Mouse (Mus musculus) liver, postnatal 0 days (tissue): ENCODE data around the gene Aldh3b1. TPM values are rescaled to one million over a fixed set of nuclear protein-coding genes. Genes with fewer than 3 reads are reported as not detected.

Source experiments
- ATAC-seq: fragments of 200-750 bp; cut with Nextera tagmentation; 2 replicates; pipeline ENCODE4 v1.8.0; 2017; ENCODE audit warnings: mild to moderate bottlenecking, moderate library complexity
- DNase-seq: peaks from one replicate; pipeline ENCODE4 v3.0.0-alpha.2; 2016
- H3K27ac ChIP-seq: fragments of 300-500 bp; sonication (generic); 2 replicates; pipeline ENCODE4 v1.5.1; 2014; ENCODE audit warnings: antibody characterized with exemption, moderate library complexity, mild to moderate bottlenecking, low read depth
- H3K27me3 ChIP-seq: fragments of 300-500 bp; sonication (generic); 2 replicates; pipeline ENCODE4 v1.6.1; 2014; ENCODE audit warnings: low read length, control low read depth, mixed read lengths; ENCODE audit not compliant: insufficient read depth
- H3K36me3 ChIP-seq: fragments of 300-500 bp; sonication (generic); replicated peaks from 2 replicates; pipeline ENCODE4 v1.6.1; 2014; ENCODE audit warnings: mild to moderate bottlenecking, control low read depth, low read length, moderate library complexity, mixed read lengths; ENCODE audit not compliant: insufficient read depth
- H3K4me1 ChIP-seq: fragments of 300-500 bp; sonication (generic); 2 replicates; pipeline ENCODE4 v1.6.1; 2014; ENCODE audit warnings: antibody characterized with exemption, mild to moderate bottlenecking, control low read depth; ENCODE audit not compliant: insufficient read depth
- H3K4me2 ChIP-seq: fragments of 300-500 bp; sonication (generic); 2 replicates; pipeline ENCODE4 v1.6.1; 2014; ENCODE audit warnings: low read depth, mild to moderate bottlenecking, low read length, moderate library complexity, mixed read lengths
- H3K4me3 ChIP-seq: fragments of 300-500 bp; sonication (generic); 2 replicates; pipeline ENCODE4 v1.5.1; 2014; ENCODE audit warnings: low read depth, low read length
- H3K9ac ChIP-seq: fragments of 300-500 bp; sonication (generic); replicated peaks from 2 replicates; pipeline ENCODE4 v1.6.1; 2014; ENCODE audit warnings: mild to moderate bottlenecking, moderate library complexity
- H3K9me3 ChIP-seq: fragments of 300-500 bp; sonication (generic); 2 replicates; pipeline ENCODE4 v1.6.1; 2016; ENCODE audit warnings: mild to moderate bottlenecking, control low read depth, low read length, mixed read lengths
- CTCF ChIP-seq: sonication (generic); IDR thresholded peaks from 2 replicates; pipeline ENCODE4 v1.5.1; 2016; ENCODE audit warnings: antibody characterized with exemption, low read depth
- EP300 ChIP-seq: IDR thresholded peaks from 2 replicates; pipeline ENCODE4 v1.6.1; 2016; ENCODE audit warnings: antibody characterized with exemption, low read depth, mild to moderate bottlenecking
- WGBS: fragments of 180-500 bp; shearing (Covaris S2); extraction: QIAGEN DNeasy Blood & Tissue Kit; methylation state at CpG from one replicate; pipeline ENCODE4 v1.1.7; 2014; ENCODE audit not compliant: insufficient replicate concordance; 5-methylcytosine and 5-hydroxymethylcytosine counted together
- polyA plus RNA-seq: library from polyadenylated mRNA; unstranded; fragments of >200 nt; fragmentation: Nextera tagmentation; extraction: Ambion mirVana; gene quantifications from 2 replicates; pipeline ENCODE4 v1.2.1, GENCODE M21; 2015

Gene Aldh3b1
- polyA plus RNA-seq, 1 experiment from 2014 or later: 9.5 TPM

GRCm38 (mm10) chr19:3935032-3935895, 5.7 kb upstream of the Aldh3b1 start, which contains the start of gene Unc93b1:
Unc93b1 (plus strand) TSS chr19:3935186.
- peak within 1 kb of the TSS; percentile 62 for H3K9ac ChIP-seq
- peak; percentile 79 for DNase-seq
- H3K4me1 ChIP-seq: peaks cover 22% of the 10 kb centered on the region
- 3% methylated on average over 37 of the region's 42 CpGs for WGBS
- peak within 1 kb of the TSS; percentile 81 for H3K27ac ChIP-seq
- H3K4me2 ChIP-seq: peak within 1 kb of the TSS; percentile 75
- H3K4me3 ChIP-seq: peak within 1 kb of the TSS; percentile 58
- no peaks in the 10 kb centered on the region for H3K9me3 ChIP-seq
- H3K36me3 ChIP-seq: no peaks in the 10 kb centered on the region
- peak; percentile 87 for ATAC-seq
- TF ChIP-seq EP300 (no peak), CTCF (no peak)
- no peaks in the 10 kb centered on the region for H3K27me3 ChIP-seq

- Histone ChIP-seq H3K9me3 (no peaks in the 10 kb centered on the region), H3K9ac (no peak overlapping the region), H3K4me3 (no peak overlapping the region), H3K27me3 (no peaks in the 10 kb centered on the region), H3K4me1 (peaks cover 33% of the 10 kb centered on the region), H3K36me3 (no peaks in the 10 kb centered on the region), H3K27ac (peak overlapping the region; percentile 67), H3K4me2 (no peak overlapping the region)
- DNase-seq: no peak
- 60% methylated on average over 9 of the region's 9 CpGs for WGBS
- ATAC-seq: peak; percentile 12; the same call in 1 of the 2 replicates
- TF ChIP-seq EP300 (no peak), CTCF (no peak)
Observed at GRCm38 (mm10) chr19:3931716-3932115, 2.1 kb upstream of the Aldh3b1 start.

GRCm38 (mm10) chr19:3930262-3931057, 852 bp upstream of the Aldh3b1 start:
- TF ChIP-seq CTCF: no peak
- no peak for TF ChIP-seq EP300
- ATAC-seq: no peak
- 77% methylated on average over 21 of the region's 21 CpGs for WGBS
- DNase-seq: no peak
- H3K4me3 ChIP-seq: no peak overlapping the region
- H3K36me3 ChIP-seq: no peaks in the 10 kb centered on the region
- H3K27me3 ChIP-seq: no peaks in the 10 kb centered on the region
- H3K4me1 ChIP-seq: peaks cover 28% of the 10 kb centered on the region
- H3K9me3 ChIP-seq: no peaks in the 10 kb centered on the region
- H3K9ac ChIP-seq: peak overlapping the region; percentile 47; the same call in 1 of the 2 replicates
- no peak overlapping the region for H3K4me2 ChIP-seq
- peak overlapping the region; percentile 67 for H3K27ac ChIP-seq

- ATAC-seq (no peak), DNase-seq (no peak)
- Histone ChIP-seq H3K27ac (peak overlapping the region; percentile 67), H3K27me3 (no peaks in the 10 kb centered on the region), H3K4me3 (peak overlapping the region; percentile 30), H3K4me2 (peak overlapping the region; percentile 51), H3K36me3 (no peaks in the 10 kb centered on the region), H3K9ac (peak overlapping the region; percentile 47), H3K9me3 (no peaks in the 10 kb centered on the region), H3K4me1 (peaks cover 42% of the 10 kb centered on the region)
- TF ChIP-seq CTCF: no peak
- TF ChIP-seq EP300: no peak
- 58% methylated on average over 4 of the region's 4 CpGs for WGBS
Observed at GRCm38 (mm10) chr19:3928779-3929178, 829 bp downstream of the Aldh3b1 start.

- Histone ChIP-seq H3K4me2 (peak overlapping the region; percentile 33), H3K36me3 (no peaks in the 10 kb centered on the region), H3K27ac (no peak overlapping the region), H3K4me3 (no peak overlapping the region), H3K4me1 (peaks cover 48% of the 10 kb centered on the region), H3K9ac (no peak overlapping the region), H3K27me3 (no peaks in the 10 kb centered on the region), H3K9me3 (no peaks in the 10 kb centered on the region)
- TF ChIP-seq CTCF: no peak
- no peak for TF ChIP-seq EP300
- no peak for ATAC-seq
- no peak for DNase-seq
- 68% methylated on average over 4 of the region's 4 CpGs for WGBS
Observed at GRCm38 (mm10) chr19:3927989-3928388, 1.6 kb downstream of the Aldh3b1 start.

GRCm38 (mm10) chr19:3926685-3927084, 2.9 kb downstream of the Aldh3b1 start:
- H3K4me1 ChIP-seq: peaks cover 51% of the 10 kb centered on the region
- no peak overlapping the region for H3K27ac ChIP-seq
- H3K4me2 ChIP-seq: no peak overlapping the region
- WGBS: 76% methylated on average over 6 of the region's 6 CpGs
- H3K9me3 ChIP-seq: no peaks in the 10 kb centered on the region
- H3K4me3 ChIP-seq: no peak overlapping the region
- H3K36me3 ChIP-seq: no peaks in the 10 kb centered on the region
- H3K27me3 ChIP-seq: no peaks in the 10 kb centered on the region
- TF ChIP-seq CTCF: no peak
- TF ChIP-seq EP300: no peak
- no peak overlapping the region for H3K9ac ChIP-seq
- ATAC-seq (no peak), DNase-seq (no peak)
